Mouse (Mus musculus) adrenal gland, adult 8-10 months (tissue): ENCODE data around the gene Iqcg. TPM values are rescaled to one million over a fixed set of nuclear protein-coding genes. Genes with fewer than 3 reads are reported as not detected.
"Not testable (repeated sequence)": the region's sequence is repeated elsewhere in the genome, so short reads cannot be mapped to it uniquely, and the experiment has no call there.

ENCODE experiments used
- DNase-seq: peaks from one replicate; pipeline ENCODE4 v3.0.0; 2022
- total RNA-seq, 4 experiments: library from RNA; stranded (reverse); gene quantifications; 2 replicates each; pipeline ENCODE4 v1.2.4; 2022

The Iqcg gene
- 1 to 10 TPM; 1.0 to 6.4 (median 3.7) TPM for total RNA-seq

DNA sequence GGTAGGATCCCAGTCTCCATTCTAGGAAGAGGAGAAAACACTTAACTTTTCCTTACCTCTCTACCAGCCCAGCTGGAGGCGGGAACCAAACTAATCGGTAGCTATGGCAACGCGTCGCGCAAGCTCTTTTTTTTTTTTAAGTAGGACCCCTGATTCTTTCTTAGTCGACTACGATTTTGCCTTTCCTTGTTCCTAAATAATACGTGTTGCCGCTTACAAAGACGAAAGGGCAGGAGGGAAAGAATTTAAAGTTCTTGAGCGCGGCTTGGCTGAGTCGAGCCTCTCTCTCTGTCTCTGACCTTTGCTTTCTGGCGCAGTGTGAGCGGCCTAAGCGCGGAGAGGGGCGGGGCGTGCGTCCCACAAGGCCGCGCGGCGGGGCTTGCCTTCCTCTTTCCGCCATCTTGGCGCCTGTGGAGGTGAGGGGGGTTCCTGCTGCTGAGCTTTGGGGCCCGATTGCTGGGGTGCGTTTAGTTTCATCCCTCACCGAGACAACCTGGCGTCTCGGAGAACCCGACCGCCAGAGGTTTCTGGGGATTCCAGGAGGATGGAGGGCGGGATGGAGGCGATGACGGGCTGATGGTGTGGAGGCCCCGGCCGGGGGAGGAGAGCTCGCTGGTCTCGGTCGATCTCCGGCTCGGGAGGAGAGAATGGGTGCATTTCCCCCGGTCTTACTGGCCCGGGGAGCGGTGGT is at the start of gene Iqcg, which contains the start of gene Rpl35a:
Iqcg (minus strand) TSS at position 124 of the 691 bp plus-strand sequence.
Rpl35a (plus strand) TSS at position 359 of the 691 bp plus-strand sequence.
- DNase-seq: peak; percentile 81

DNA sequence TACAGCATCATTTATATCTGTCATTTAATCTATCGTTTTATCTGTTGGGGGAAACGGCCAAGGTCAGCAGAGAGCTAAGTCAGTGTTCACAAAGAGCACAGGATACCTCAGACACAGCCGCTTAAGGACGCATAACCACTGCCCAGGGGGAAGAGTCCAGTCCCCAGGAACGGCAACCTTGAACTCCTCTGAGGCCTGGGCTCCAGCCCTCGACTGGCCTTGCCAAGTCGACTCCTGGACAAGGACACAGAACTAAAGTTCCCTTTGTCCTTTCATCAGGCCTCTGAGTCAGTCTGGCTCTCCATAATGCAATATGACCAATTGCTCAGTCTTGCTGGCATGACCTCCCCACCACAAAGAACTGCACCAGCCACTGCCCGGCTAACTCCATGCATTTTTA is 29.6 kb upstream of the Iqcg start:
- peak; percentile 91 for DNase-seq

DNA sequence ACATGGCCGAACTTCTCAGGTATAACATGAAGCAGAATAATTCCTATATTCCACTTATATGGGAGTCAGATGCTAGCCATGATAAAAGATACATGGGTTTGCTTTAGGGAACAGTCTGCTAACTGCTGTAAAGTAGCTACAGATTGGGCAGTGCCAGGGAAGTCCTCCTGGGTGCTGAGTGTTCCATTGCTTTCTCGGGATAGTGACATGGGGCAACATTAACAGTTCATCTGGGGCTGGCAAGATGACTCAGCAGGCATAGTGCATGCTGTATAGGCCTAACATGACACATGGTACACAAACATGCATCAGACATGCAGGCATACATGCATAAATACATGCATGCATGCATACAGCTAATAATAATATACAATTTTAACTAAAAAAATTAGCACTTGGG is 28.0 kb upstream of the Iqcg start:
- no peak for DNase-seq

DNA sequence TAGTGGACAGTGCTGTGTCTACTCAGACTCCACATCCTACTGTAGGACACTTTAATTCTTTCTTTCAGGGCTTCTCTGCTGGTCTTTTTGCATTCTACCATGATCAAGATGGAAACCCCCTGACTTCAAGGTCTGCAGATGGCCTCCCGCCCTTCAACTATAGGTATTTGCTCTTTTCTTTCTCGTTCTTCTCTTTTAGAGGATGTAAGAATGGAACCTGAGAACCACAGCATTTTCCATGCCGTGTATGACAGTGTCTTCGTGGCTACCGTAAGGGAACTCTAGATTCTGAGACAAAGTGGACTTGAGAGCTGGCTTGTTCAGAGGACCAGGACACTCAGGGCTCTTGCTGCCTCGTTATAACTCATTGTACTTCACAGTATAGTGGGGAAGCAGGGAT is 26.9 kb upstream of the Iqcg start:
- DNase-seq: no peak

DNA sequence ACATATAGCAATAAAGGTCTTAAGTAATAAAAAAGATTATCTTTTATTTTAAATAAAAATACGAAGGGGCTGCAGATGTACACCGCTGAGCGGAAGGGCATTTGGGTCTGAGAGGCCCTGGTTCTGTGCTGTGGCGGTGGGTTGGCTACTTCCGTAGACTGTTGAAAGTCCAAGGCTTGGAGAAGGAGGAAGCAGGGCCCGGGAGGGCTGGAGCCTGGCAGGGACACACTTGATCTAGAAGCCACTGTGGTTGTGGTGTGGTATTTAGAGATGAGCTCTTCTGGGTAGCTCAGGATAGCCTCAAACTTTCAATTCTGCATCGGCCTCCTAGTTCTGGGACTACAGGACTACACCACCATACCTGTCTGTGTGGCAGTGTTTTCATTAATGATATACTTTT is 24.0 kb upstream of the Iqcg start:
- no peak for DNase-seq

DNA sequence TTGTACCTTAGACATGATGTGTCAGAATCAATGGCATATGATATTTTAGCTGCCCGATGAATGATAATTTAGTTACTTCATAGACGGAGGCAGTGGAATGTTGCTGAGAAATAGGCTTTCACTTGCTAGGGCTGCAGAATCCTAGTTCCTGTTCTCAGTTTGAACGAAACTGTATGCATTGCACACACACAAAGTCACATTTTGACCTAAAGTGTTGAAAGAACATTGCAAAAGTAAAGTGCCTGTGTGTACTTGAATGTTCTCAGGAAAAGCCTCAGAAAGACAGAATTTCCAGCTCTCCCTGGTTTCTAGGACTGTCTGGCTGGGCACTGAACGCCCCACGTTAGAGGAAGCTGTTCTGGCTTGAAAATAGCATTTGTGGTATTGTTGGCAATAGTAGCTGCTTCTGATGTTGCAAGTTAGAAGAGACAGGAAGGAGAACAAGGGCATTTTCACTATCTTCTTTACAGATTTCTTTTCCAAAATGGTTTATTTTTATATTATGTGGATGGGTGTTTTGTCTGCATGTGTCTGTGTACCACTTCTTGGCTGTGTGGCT is 21.1 kb upstream of the Iqcg start:
- DNase-seq: no peak

DNA sequence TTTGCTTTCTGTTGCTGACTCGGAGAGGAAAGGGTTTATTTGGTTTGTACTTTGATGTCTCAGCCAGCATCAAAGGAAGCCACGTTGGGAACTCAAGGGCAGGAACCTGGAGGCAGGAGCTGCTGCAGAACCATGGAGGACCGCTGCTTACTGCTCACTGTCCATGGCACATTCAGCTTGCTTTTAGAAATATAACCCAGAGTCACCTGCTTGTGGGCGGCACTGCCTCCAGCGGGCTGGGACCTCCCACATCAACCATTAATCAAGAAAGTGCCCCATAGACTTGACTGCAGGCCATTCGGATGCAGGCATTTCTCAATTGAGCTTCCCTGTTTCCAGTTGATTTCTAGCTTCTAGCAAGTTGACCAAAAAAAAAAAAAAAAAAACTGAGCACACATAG is 20.1 kb upstream of the Iqcg start:
- peak; percentile 43 for DNase-seq

DNA sequence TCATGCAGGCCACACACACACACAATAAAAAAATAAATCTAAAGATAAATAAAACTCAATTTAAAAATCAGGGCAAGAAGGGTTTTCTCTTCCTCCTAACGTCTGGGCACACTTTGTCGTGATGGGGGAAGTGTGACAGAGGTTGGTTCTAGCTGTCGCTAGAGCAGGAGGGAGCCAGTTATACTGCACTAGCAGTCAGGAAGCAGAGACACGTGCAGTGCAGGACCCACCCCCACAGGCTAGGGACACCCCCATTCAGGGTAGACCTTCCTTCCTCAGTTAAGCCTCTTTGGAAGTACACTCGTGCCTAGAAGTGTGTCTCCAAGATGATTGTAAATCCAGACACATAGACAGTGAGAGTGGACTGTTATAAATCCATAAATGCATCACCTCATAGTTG is 18.9 kb upstream of the Iqcg start:
- no peak for DNase-seq

DNA sequence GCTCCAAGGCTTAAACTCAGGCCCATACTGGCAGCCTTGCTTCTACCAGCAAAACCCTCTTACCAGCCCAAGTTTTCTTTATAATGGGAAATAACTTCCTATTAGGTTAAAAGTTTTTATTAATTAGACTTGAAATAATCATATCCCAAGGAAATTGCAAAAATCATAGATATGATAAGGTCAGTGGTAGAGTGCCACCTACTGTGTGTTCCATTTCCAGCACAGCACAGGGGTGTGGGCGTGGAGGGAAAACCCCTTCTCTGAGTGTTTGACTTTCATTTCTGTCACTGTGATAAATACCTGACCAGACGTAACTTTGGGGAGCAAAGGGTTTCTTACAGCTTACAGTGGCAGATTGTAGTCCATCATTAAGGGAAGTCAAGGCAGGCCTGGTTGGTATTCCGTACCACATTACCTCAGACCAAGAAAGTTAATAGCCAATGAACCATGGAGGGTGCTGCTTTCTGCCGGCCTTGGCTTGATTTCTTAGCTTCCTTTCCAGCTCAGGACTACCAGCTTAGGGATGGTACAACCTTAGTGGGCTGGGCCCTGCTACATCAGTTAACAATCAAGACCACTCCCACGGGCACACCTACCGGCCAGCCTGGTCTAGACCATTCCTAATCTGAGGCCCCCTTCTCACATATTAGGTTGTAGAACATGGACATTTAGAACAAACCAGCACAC is 17.0 kb upstream of the Iqcg start:
- no peak for DNase-seq

DNA sequence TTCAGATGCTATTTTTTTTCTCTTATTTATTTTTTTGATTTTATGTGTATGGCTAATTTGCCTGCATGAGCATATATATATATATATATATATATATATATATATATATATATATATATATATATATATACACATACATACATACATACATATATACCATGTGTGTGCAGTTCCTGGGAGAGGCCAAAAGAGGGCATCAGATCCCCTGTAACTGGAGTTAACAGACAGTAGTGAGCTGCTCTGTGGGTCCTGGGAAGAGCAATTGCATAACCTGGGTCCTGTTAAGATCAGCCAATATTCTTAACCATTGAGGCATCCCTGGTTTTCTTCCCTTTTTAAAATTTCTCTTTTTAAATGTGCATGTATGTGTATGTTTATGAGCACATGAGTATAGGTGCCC is 14.9 kb upstream of the Iqcg start:
- no peak for DNase-seq

DNA sequence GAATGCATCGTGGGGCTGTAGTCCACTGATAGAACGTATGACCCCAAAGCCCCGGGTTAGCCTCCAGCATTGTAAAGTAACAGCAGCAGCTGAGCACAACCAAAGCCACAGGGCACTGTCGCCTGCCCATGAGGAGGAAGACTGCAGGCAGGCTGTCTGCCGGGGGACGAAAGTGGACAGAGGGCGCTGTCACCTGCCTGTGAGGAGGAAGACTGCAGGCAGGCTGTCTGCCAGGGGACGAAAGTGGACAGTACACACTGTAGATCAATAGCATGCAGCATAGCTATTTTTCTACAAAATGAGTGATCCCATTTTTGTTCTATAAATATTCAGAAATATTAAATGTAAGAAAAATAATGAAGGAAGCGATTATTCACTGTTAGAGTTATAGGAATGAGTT is 8.6 kb upstream of the Iqcg start:
- no peak for DNase-seq

DNA sequence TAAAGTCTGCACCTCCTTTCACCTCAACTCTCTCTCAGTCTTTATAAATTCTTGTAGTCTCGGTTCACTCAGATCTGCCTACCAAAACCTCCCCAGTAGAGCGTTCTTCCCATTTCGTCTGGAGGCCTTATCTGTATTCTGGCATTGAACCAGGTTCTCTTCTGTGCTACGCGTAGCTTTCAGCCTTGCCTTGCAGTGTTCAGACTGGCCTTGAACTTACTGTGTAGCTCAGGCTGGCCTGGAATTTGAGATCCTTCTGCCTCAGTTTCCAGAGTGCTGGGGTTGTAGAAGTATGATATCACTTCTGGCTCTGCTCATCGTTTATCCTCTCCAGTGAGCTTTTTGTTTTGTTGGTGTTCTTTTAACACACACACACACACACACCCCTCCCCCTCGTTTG is 7.2 kb upstream of the Iqcg start:
- DNase-seq: no peak

DNA sequence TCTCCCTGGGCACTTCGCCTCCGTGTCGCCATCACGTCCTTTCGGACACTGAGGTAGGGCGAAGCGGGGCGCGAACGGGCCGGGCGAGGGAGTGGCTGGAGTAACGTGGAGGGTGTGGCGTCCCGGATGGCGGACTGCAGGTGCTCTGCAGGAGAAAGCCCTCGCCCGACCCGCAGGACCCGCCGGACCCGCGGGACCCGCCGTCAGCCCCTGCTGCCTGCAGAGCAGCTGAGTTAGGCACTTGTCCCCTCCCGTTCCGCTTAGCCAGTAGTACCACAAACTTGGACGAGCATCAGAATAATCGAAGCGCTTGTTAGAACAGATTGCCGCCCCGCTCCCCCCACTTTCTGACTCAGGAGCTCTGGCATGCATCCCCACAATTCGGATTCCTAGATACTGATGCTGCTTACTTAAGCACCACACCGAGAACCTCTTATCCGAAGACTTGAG is 6.7 kb upstream of the Iqcg start:
- peak; percentile 68 for DNase-seq

DNA sequence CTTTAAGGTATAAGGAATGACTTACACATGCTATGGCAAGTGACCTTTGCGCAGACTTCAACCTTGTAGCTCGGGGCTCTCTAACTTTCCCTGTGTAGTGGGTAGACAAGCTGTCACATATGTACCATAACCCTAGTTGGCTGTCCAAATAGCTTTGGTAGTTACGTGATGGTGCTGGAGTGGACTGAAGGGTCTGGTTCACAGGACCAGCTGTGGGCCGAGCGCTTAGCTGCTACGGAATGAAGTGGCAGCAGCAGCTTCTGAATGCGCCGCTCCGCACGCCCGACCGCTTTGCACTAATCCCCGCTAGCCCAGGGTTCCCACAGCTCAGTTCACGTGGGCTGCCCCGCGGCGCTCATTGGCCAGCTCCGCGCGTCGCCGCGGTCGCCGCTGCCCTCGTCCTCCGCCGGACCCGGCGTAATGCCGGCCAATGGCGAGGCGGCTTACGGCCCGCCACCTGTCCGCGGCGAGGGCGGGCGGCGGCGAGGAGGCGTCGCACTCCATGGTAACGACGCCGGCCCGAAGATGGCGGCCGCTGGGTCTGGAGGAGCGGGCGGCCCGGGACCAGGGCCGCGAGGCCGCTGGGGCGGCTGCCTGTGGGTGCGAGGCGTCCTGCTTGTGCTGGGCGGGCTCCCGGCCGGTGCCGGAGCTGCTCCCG is 6.1 kb upstream of the Iqcg start, which contains the start of gene Lmln:
Lmln (plus strand) TSS at position 498 of the 658 bp plus-strand sequence.
- peak; percentile 89 for DNase-seq

DNA sequence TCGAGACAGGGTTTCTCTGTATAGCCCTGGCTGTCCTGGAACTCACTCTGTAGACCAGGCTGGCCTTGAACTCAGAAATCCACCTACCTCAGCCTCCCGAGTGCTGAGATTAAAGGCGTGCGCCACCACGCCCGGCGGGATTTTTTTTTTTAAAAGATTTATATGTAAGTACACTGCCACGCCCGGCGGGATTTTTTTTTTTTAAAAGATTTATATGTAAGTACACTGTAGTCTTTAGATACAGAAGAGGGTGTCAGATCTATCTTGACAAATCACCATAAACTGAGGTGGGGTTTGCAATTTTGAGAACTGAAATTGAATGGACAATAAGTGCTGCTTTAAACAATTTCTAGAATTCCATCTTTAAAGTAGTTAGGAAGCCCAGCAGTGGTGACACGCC is 5.4 kb upstream of the Iqcg start:
- no peak for DNase-seq

DNA sequence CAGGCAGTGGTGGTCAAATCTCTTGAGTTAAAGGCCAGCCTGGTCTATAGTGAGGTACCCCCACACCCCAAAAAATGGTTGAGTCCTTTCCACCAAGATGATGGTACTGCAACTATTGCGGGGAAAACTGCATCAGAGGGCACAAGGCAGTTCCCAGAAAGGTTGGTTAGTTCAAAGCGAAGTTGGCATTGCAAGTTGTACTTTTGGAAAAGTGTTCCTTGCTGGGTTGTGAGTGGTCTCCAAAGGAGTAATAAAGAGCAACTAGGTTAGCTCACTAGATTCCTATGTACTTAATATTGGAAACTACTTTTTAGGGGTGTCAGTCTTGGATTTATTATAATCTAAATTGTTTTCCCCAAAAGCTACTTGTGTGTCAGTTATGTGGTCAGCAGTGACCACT is 4.9 kb upstream of the Iqcg start:
- DNase-seq: no peak

DNA sequence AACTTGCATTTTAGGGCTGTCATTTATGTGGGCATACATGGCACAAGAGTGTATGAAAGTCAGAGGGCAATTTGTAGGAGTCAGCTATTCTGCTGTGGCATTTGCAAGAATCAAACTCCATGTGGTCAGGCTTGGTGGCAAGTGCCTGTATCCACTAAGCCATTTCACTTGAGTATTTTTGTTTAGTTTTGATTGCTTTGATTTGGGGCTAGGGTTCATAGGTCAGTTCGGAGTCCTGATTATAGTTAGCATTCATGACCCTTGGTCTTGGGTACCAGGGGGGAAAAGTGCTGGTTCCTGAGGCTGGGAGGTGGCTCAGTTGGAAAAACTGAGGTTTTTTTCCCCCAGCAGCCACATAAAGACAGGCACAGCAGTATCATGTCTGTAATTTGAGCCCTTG is 3.5 kb upstream of the Iqcg start:
- DNase-seq: no peak

DNA sequence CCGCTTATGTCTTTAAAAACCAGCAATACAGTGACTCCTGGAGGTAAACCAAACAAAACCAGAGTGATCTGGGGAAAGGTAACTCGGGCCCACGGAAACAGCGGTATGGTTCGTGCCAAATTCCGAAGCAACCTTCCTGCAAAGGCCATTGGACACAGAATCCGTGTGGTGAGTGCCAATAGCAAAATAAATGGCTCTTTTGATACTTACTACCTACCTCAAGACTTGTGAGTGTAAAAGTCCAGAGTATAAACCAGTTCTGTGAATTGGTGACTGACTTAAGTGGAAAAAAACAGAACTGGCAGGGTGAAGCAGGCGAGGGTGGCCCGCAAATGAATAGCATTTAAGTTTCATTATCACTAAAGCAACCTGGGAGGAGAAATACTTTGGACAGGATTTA is 2.6 kb upstream of the Iqcg start:
- DNase-seq: not testable (repeated sequence)

DNA sequence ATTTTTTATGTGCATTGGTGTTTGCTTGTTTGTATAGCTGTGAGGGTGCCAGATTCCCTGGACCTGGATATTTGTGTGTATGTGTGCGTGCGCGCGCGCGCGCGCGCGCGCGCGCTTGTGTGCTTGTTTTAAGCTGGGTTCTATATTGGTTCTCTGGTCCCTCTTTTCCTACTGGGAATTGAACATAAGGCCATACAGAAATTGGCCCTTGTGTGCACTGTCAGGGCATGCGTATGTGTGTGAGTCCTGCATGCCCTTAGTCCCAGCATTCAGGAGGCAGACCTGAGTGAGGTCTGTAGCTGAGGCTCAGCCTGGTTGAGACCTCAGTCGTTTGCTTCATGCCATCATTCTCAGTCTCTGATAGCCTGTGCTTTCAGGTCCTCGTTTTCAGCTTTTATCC is 2.0 kb upstream of the Iqcg start:
- DNase-seq: no peak

DNA sequence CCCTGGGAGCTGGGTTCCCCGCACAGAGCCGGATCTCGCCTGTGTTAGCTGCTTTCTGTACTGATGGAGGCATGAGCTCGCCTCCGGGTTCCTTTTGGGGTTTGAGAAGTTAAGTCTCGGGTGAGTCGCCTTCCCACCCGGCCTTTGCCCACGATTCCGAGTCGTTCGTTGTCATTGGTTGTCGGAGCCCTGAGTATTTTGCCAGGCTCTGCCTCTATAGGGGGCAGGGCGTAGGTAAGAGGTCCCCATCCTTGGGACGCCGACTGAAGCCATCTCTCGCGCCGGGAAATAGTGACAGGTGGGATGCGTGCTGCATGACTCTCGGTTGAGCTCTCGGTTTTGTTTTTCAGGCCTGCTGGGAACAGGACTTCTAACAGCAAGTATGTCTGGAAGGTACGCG is 768 bp upstream of the Iqcg start:
- no peak for DNase-seq

DNA sequence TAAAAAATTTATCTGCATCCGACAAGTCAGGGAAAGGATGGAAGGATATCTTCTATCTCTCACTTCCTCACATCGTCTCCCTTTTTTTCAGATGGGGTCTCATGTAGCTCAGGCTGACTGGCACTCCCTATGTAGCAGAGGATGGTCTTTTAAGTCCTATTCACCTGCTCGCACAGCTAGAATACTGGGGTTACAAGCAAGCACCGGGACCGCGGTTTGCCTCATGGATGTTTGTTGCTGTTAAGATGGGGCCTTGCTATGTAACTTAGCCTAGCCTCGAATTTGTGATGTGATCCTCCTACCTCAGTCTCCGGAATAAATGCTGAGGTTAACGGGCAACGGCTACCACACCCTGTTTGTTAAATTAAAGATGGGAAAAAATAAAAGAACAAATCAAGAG is 363 bp downstream of the Iqcg start:
- DNase-seq: no peak

DNA sequence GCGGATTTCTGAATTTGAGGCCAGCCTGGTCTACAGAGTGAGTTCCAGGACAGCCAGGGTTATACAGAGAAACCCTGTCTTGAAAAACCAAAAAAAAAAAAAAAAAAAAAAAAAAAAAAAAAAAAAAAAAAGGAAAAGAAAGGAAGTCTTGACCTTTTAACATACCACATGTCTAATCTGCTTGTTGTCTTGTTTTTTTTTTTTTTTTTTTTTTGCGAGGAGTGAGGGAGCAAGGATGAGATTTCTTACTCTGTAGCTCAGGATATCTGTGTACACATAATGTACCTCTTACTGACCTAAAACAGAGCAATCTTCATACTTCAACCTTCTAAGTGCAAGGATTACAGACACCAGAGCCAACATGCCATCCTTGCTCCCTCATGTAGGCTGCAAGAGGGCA is 1.1 kb downstream of the Iqcg start:
- DNase-seq: not testable (repeated sequence)

DNA sequence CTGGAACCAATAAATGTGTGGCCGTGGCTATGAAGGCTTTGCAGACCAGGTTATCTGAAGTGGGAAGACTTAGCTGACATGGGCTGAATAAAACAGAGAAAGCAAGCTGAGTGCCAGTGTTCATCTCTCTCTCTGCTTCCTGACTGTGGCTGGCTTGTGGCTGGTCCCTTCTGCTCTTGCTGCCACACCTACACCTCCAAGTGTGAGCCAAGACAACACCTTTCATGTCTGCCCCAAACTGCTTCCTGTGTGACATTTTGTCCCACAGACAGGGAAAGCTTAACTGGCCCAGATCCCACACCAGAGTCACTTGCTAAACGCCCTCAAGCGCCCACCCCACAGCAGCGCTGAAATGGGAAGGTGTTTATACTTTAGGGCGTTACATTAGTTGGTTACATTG is 2.9 kb downstream of the Iqcg start:
- no peak for DNase-seq
